Mouse (Mus musculus): ENCODE measurements at regions not wholly inside any gene's neighbourhood (a gene's known extent, or its start where the extent isn't known, plus 50 kb on each side); places are given as distances from the start of the nearest gene placed in this dataset.

DNA sequence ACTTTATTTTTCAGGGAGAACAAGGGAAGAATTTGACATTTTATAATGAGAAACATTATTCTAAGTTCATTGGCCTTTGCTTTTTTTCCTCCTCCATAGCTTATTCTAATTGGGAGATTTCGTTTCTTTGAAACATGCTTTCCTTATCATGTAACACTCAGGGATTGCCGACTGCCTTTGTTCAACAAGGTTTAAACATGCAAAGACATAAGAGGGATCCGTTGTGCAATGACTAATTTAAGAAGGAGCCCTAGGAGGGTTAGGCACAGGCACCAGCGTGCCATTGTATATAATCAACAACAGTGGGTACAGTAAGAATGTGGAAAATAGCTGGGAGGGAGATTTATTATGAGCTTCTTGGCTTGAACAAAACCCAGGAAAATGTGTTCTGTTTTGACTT is 654.1 kb downstream of the Slitrk6 start:
- H3K36me3 ChIP-seq (replicated peaks; ENCODE audit: control insufficient read depth, insufficient read depth, low read depth), result no peaks in the 10 kb centered on the region
- no peak overlapping the region for H3K27ac ChIP-seq
- H3K4me1 ChIP-seq (replicated peaks; ENCODE audit: control insufficient read depth in 2 of 2, insufficient read depth in 2 of 2, low read length in 1 of 2), result no peaks in the 10 kb centered on the region
- 54% methylated on average over 4 of the region's 4 CpGs for WGBS (ENCODE audit: insufficient replicate concordance)
- no peaks in the 10 kb centered on the region for H3K9me3 ChIP-seq (ENCODE audit: control insufficient read depth, low read length)
- TF ChIP-seq EP300 (IDR thresholded peaks at IDR 0.05; ENCODE audit: low read depth) (no peak), CTCF (IDR thresholded peaks at IDR 0.05; ENCODE audit: low read depth) (no peak)
- no peak overlapping the region for H3K4me3 ChIP-seq (ENCODE audit: insufficient read depth in 1 of 2, low read depth in 2 of 2, low read length in 2 of 2)
- DNase-seq (ENCODE audit: low read depth in 3 of 3, low spot score in 3 of 3) (no peak), ATAC-seq (ENCODE audit: insufficient read depth) (no peak)
- no peak overlapping the region for H3K9ac ChIP-seq (replicated peaks)
- H3K4me2 ChIP-seq (ENCODE audit: low read depth), result no peak overlapping the region
- no peaks in the 10 kb centered on the region for H3K27me3 ChIP-seq (ENCODE audit: control insufficient read depth, insufficient read depth, low read length)

DNA sequence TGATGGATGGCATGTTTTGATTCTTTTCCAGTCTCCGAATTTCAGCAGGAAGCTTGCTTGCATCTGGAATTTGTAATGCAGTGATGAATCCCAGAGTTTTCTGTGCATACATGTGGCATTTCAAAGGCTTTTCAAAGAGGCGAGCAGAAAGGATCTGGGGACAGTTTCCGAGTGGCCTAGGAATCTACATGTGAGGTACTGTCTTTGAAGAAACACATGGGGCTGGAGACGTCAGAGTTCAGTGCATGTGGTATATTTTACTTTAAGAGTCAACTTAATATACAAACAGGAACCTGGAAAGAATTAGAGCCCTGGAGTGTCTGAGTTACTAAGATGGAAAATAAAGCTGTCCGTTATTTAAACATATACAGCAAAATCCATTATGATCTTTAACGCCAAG is 676.6 kb downstream of the Slitrk6 start:
- H3K9me3 ChIP-seq (ENCODE audit: control insufficient read depth, low read length), result no peaks in the 10 kb centered on the region
- H3K4me1 ChIP-seq (replicated peaks; ENCODE audit: control insufficient read depth in 2 of 2, insufficient read depth in 2 of 2, low read length in 1 of 2), result no peaks in the 10 kb centered on the region
- DNase-seq (ENCODE audit: low read depth in 3 of 3, low spot score in 3 of 3) (no peak), ATAC-seq (ENCODE audit: insufficient read depth) (no peak)
- no peaks in the 10 kb centered on the region for H3K36me3 ChIP-seq (replicated peaks; ENCODE audit: control insufficient read depth, insufficient read depth, low read depth)
- no peak overlapping the region for H3K4me2 ChIP-seq (ENCODE audit: low read depth)
- no peaks in the 10 kb centered on the region for H3K27me3 ChIP-seq (ENCODE audit: control insufficient read depth, insufficient read depth, low read length)
- no peak for TF ChIP-seq CTCF (IDR thresholded peaks at IDR 0.05; ENCODE audit: low read depth)
- TF ChIP-seq EP300 (IDR thresholded peaks at IDR 0.05; ENCODE audit: low read depth), result no peak
- 67% methylated on average over 6 of the region's 6 CpGs for WGBS (ENCODE audit: insufficient replicate concordance)
- H3K9ac ChIP-seq (replicated peaks), result no peak overlapping the region
- H3K4me3 ChIP-seq (ENCODE audit: insufficient read depth in 1 of 2, low read depth in 2 of 2, low read length in 2 of 2), result no peak overlapping the region
- H3K27ac ChIP-seq, result no peak overlapping the region

- Histone ChIP-seq H3K27me3 (ENCODE audit: control insufficient read depth, insufficient read depth, low read length) (no peaks in the 10 kb centered on the region), H3K4me3 (ENCODE audit: insufficient read depth in 1 of 2, low read depth in 2 of 2, low read length in 2 of 2) (no peak overlapping the region), H3K27ac (no peak overlapping the region), H3K9me3 (ENCODE audit: control insufficient read depth, low read length) (no peaks in the 10 kb centered on the region), H3K36me3 (replicated peaks; ENCODE audit: control insufficient read depth, insufficient read depth, low read depth) (no peaks in the 10 kb centered on the region), H3K9ac (replicated peaks) (no peak overlapping the region), H3K4me2 (ENCODE audit: low read depth) (no peak overlapping the region), H3K4me1 (replicated peaks; ENCODE audit: control insufficient read depth in 2 of 2, insufficient read depth in 2 of 2, low read length in 1 of 2) (no peaks in the 10 kb centered on the region)
- DNase-seq (ENCODE audit: low read depth in 3 of 3, low spot score in 3 of 3), result no peak
- TF ChIP-seq EP300 (IDR thresholded peaks at IDR 0.05; ENCODE audit: low read depth), result no peak
- TF ChIP-seq CTCF (IDR thresholded peaks at IDR 0.05; ENCODE audit: low read depth), result no peak
- no peak for ATAC-seq (ENCODE audit: insufficient read depth)
- WGBS (ENCODE audit: insufficient replicate concordance), result 89% methylated on average over 3 of the region's 3 CpGs
These were observed 707.2 kb downstream of the Slitrk6 start for GRCm38 (mm10) chr14:110047748-110048147.

DNA sequence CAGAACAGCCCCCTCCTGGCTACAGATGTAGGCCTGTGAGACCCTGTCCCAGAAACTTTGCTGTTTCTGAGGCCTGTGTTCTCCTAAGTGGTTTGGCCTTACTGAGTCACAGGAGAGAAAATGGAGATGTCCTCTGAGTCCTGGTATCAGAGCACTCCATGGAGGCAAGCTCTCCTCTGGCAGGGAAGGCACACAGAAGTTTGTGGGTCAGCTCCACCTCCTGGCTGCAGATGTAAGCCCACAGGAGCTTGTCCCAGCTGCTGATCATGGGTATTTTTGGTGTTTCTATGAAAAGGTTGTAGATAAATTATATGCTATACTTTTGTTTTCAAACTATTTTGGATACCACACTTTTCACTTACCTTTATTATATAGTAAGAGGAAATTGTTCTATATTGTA is 711.7 kb downstream of the Slitrk6 start:
- TF ChIP-seq EP300 (IDR thresholded peaks at IDR 0.05; ENCODE audit: low read depth) (no peak), CTCF (IDR thresholded peaks at IDR 0.05; ENCODE audit: low read depth) (no peak)
- DNase-seq (ENCODE audit: low read depth in 3 of 3, low spot score in 3 of 3) (no peak), ATAC-seq (ENCODE audit: insufficient read depth) (no peak)
- no peak overlapping the region for H3K9ac ChIP-seq (replicated peaks)
- H3K4me2 ChIP-seq (ENCODE audit: low read depth), result no peak overlapping the region
- H3K27ac ChIP-seq, result no peak overlapping the region
- H3K27me3 ChIP-seq (ENCODE audit: control insufficient read depth, insufficient read depth, low read length), result no peaks in the 10 kb centered on the region
- no peaks in the 10 kb centered on the region for H3K9me3 ChIP-seq (ENCODE audit: control insufficient read depth, low read length)
- no peaks in the 10 kb centered on the region for H3K4me1 ChIP-seq (replicated peaks; ENCODE audit: control insufficient read depth in 2 of 2, insufficient read depth in 2 of 2, low read length in 1 of 2)
- no peaks in the 10 kb centered on the region for H3K36me3 ChIP-seq (replicated peaks; ENCODE audit: control insufficient read depth, insufficient read depth, low read depth)
- no peak overlapping the region for H3K4me3 ChIP-seq (ENCODE audit: insufficient read depth in 1 of 2, low read depth in 2 of 2, low read length in 2 of 2)

DNA sequence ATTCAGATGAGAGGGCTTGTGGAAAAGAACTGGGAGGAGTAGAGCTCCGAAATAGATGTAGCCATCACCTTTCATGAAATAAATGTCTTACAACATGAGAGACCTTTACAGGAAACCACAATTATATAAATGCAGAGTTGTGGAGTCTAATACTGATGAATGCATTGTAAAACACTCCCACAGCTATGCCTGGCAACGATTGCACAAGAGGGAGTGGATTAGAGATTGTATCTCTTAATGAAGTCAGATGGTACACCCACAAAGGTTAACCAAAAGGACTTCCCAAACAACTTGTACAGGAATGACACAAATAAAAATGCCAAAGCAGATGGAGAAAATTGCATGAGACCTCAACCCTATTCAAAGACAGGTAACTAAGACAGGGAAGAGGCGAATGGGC is 733.1 kb downstream of the Slitrk6 start:
- H3K4me1 ChIP-seq (replicated peaks; ENCODE audit: control insufficient read depth in 2 of 2, insufficient read depth in 2 of 2, low read length in 1 of 2), result no peaks in the 10 kb centered on the region
- no peak overlapping the region for H3K27ac ChIP-seq
- no peak overlapping the region for H3K9ac ChIP-seq (replicated peaks)
- TF ChIP-seq EP300 (IDR thresholded peaks at IDR 0.05; ENCODE audit: low read depth), result no peak
- H3K27me3 ChIP-seq (ENCODE audit: control insufficient read depth, insufficient read depth, low read length), result no peaks in the 10 kb centered on the region
- no peak overlapping the region for H3K4me2 ChIP-seq (ENCODE audit: low read depth)
- DNase-seq (ENCODE audit: low read depth in 3 of 3, low spot score in 3 of 3) (no peak), ATAC-seq (ENCODE audit: insufficient read depth) (no peak)
- H3K9me3 ChIP-seq (ENCODE audit: control insufficient read depth, low read length), result no peaks in the 10 kb centered on the region
- no peak overlapping the region for H3K4me3 ChIP-seq (ENCODE audit: insufficient read depth in 1 of 2, low read depth in 2 of 2, low read length in 2 of 2)
- 37% methylated on average over 3 of the region's 3 CpGs for WGBS (ENCODE audit: insufficient replicate concordance)
- H3K36me3 ChIP-seq (replicated peaks; ENCODE audit: control insufficient read depth, insufficient read depth, low read depth), result no peaks in the 10 kb centered on the region

DNA sequence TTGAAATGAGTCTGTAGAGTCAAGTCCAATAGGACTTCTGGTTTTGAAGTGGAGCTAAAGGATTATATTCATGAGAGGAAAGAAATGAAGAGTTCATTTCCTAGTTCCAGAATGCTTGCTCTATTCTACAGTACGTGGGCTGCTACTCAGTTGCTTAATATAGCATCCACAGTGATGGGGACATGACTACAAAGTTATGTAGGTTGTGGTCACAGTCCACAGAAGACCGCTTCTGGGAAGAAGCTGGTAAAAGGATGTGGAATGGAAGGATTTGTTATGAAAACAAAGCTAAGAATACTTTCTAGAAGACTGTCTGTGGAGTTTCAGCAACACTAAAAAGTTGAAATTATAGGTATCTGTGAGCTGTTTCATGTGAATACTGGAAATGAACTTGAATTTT is 739.8 kb downstream of the Slitrk6 start:
- Histone ChIP-seq H3K36me3 (replicated peaks; ENCODE audit: control insufficient read depth, insufficient read depth, low read depth) (no peaks in the 10 kb centered on the region), H3K4me3 (ENCODE audit: insufficient read depth in 1 of 2, low read depth in 2 of 2, low read length in 2 of 2) (no peak overlapping the region), H3K27me3 (ENCODE audit: control insufficient read depth, insufficient read depth, low read length) (no peaks in the 10 kb centered on the region), H3K4me2 (ENCODE audit: low read depth) (no peak overlapping the region), H3K9ac (replicated peaks) (no peak overlapping the region), H3K4me1 (replicated peaks; ENCODE audit: control insufficient read depth in 2 of 2, insufficient read depth in 2 of 2, low read length in 1 of 2) (no peaks in the 10 kb centered on the region), H3K27ac (no peak overlapping the region), H3K9me3 (ENCODE audit: control insufficient read depth, low read length) (no peaks in the 10 kb centered on the region)
- DNase-seq (ENCODE audit: low read depth in 3 of 3, low spot score in 3 of 3) (no peak), ATAC-seq (ENCODE audit: insufficient read depth) (no peak)
- WGBS (ENCODE audit: insufficient replicate concordance), result 52% methylated on average over 2 of the region's 2 CpGs
- TF ChIP-seq EP300 (IDR thresholded peaks at IDR 0.05; ENCODE audit: low read depth) (no peak), CTCF (IDR thresholded peaks at IDR 0.05; ENCODE audit: low read depth) (no peak)

All from liver, embryonic 14.5 days (tissue).